Mouse (Mus musculus) c-Kit-positive CD71-positive TER-119-positive erythroid progenitor cells, embryonic 14.5 days (primary cell): ENCODE measurements around the gene Tmem132c.

ENCODE experiments used
- DNase-seq: peaks from one replicate; pipeline ENCODE4 v3.0.0-alpha.2; 2013; ENCODE audit warnings: low spot score

Tmem132c gene

DNA sequence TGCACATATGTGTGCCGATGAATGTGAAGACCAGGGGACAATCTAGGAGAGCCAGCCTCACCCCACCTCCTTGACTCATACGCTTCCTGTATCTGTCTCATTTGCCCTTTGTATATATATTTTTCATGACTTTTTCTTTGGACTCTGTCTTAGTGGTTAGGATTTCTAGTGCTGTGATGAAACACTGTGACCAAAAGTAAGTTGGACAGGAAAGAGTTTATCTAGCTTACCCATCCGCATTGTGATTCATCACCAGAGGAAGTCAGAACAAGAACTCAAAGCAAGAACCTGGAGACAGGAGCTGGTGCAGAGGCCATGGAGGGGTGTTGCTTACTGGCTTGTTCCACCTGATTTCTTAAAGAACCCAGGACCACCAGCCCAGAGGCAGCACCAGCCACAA, 250.1 kb downstream of the Tmem132c start:
- DNase-seq: no peak

DNA sequence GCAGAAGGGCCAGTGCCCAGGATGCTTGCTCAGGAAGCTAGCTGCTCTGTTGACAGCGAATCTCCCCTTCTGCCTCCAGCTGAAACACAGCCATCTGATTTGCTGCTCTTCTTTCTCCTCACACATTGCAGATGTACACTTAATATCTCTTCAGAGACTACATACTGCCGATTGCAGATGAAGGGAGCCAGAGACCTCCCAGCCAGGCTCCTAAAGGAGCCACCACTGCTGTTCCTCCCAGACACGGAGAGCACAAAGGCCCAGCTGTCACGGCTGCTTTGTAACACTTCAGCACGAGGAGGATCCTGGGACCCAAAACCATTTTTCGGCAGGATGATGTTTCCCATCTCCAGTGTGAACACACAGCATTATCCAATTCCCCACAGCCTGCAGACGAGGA, 255.3 kb downstream of the Tmem132c start:
- no peak for DNase-seq

DNA sequence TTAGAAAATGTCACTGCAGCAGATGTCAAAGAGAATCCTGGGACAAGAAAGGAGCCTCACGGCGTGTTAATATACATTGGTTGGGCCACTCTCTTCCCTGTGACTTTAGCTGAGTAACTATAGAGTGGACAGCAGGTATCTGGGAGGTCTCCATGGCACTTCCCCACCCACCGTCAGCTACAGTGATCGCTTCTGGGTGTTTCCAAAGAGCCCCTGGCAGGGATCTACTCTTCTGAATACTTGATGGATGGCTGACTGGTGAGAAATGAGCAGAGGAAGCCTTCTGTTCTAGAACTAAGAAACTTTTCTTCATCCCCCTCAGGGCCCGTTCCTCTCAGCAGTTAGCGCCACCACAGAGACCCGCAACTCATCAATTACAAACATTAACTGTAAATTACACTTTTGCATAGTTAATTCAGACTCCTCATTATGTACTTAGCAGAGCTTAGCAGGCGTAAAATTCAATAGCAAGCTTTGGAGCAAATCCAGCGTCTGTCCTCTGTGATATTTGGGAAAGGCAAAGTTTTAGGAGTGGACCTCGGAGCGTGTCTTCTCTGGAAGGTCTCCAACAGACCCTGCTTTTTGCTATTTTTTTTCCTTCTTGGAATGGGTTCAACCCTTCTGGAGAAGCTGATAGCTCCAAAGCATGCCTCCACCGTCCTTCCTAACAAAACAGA, 257.7 kb downstream of the Tmem132c start:
- DNase-seq: no peak

DNA sequence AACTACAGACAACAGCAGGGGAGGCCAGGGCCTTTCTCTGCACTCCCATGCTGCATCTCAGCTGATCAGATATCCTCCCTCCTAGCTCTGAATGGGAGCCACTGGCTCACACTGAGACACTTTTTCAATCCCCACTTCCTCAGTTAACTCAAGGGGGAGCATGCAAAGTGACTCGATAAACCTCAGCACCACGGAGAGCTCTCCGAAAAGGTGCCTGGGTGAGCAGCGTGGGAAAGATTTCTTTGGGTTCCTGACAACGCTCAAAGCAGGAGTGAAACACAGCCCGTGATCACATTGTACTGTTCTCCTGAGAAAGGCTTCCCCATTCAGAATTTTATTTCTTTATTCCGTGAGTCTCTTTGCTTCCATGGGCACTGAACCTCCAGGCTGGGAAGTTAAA, 261.2 kb downstream of the Tmem132c start:
- no peak for DNase-seq

DNA sequence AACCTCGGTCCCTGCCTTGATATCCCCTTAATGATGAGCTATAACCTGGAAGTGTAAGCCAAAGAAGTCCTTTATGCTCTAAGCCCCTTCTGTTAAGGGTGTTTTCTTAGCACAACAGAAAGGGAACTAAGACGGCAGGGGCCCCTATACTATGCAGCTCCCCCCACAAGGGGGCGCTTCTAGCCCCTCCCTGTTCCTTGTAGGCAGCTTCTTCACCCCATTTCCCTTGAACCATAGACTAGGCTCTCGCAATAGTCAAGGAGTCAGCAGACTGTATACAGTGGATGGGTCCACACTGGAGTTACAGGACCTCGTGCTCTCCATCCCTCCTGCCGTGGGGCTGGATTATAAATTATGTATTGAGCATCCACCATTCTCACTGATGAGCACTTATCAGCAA, 264.1 kb downstream of the Tmem132c start:
- DNase-seq: no peak

DNA sequence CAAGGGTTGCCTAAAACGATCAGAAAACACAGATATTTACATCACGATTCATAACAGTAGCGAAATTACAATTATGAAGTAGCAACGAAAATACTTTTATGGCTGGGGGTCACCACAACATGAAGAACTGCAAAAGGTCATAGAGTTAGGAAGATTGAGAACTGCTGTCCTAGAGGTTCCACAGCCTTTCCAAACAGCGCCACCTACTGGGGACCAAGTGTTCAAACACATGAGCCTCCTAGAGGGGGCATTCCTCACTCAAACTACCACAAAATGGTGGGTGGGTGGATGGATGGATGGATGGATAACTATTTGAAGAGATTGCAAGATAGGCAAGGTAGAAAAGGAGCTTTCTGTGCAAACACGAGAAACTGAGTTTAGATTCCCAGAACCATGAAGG, 270.0 kb downstream of the Tmem132c start:
- DNase-seq: peak; percentile 1

DNA sequence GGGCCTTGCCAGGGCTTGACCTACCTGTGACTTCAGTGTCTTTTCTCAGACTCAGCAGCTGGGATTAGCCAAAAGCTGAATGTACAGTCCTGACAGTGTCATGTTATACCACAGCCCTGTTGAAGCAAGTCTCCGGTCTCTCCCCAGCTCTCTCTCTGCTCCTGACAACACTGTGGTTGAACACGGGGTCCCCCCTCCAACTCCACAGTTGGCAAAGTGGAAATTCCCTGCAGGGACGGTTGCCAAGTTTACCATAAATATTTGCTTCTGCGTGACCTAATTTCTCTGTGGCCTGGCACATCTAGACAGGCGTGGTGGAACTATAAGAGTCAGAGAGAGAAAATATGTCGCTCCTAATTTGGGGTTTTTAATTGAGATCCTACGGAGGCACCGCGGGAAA, 274.4 kb downstream of the Tmem132c start:
- DNase-seq: no peak

DNA sequence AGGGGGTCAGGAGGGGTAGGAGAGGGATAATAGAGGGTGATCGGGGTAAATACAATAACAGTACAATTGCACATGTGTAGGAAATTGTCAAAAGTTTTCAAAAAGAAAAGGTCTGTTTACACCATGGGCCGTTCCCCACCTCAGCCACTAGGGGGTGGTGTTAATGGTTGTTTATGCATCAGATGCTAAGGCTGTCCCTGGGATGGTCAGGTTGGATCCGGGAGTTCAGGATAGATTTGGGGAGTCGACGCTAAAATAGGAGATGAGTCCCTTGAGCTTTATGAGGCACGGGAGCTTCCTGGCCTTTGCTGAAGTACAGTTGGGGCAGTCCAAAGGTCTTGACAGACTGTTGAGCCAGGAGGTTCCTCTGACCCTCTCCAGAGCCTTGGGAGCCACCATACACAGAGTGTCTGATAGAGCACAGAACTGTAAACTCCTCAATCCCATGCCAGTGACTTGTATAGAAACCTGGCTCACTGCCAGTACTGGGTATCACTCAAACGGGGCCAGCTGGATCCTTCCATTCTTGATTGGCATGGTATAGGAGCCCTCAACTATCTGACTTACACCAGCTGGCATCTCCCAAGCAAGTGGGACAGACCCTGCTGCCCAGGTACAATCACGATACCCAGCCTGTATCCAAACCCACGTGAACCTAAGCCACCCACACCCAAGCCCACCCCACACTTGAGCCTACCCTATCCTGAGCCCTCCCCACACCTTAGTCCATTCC, 281.3 kb downstream of the Tmem132c start:
- DNase-seq: no peak

DNA sequence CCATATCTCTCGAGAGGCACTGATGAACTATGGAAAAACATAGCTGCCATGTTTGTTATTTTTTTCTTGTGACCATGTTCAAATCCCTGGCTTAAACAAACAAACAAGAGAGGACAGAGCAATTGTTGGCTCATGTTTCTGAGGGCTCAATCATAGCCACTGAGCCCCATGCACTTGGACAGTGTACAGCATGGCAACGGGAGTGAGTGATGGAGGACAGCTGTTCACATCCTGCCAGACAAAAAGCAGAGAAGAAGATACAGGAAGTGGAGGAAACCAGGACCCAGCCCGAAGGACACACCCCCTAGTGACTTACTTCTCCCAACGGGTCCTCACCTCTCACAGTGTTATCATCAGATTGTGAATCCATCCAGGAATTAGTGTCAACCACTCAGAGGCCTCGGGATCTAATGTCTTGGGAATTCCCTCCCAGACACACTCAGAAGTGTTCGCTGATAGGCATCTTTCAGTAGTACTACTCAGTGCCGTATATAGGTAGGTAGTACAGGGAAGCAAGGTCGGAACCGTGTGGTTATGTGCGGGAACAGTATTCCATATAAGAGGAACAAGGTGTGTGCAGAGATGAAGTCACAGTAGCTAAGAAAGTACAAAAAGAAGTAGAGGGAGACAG, 285.9 kb downstream of the Tmem132c start:
- DNase-seq: no peak

DNA sequence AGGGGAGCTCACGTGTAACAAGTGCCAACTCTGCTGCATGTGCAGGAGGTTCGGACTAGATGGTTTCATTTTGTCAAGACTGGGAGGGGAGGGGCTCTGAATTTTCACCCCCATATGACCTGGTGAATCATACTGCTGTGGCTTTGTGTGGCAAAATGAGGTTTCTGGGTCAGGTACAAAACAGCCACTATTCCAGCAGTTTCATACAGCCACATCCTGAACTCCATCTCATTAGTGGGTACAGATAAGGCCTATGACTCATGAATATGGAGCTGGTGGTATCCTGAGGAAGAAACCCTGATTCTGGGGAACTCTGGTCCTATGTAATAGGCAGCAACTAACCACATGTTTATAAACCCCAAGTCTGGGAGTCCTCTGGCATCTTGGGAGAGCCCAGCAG, 295.9 kb downstream of the Tmem132c start:
- no peak for DNase-seq

DNA sequence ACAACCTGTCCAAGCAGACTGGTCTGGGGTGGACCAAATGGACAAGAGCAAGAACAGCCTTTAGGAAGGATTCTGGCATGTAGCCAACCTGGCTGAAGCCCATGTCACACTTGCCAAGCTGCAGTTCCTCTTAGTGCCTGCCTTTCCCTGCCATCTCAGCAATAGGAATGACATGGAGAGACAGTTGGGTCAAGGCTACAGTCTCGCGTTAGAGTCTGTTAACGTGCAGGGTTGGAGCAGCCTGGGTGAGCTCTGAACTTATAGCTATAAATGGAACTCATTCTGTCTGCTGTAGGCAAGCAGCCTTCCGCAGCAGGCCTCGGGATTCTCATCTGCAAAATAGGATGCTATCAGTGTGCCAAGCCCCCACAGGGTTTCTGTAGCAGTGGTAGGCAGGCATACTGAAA, 305.0 kb downstream of the Tmem132c start:
- no peak for DNase-seq

DNA sequence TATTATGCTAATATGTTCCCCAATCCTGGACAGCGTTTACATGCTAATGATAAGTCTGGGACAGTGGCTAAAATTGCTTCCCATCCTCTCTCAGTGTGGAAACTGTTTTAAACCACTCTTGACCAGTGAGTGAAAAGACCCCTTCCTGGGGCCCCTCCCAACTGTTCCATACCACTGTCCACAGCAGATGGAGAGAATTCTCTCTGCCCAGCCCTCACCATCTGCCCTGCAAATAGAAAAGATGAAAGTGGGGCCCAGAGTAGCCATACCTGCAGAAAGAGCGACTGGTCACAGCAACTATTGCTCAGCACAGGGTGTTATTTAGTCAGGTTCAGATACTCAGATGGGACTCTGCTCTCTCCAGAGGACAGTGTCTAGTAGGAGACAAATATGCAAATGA, 306.5 kb downstream of the Tmem132c start:
- no peak for DNase-seq

DNA sequence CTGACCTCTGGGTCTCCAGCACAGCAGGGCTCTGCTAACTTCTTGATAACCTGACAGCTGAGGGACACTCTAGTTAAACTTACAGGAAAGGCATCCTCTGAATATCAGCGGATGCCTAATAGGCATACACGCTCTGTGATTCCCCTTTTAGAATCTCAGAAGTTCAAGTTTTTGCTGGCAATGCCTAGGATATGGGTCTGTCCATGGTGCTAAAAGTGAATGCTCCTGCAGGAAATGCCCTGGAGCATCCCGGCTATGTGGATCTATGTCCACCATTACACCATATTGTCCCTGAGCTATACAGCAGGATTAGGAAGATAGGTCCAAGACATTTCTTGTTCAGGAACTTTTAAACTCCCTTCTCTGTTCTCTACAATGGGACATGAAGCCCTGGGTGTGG, 319.5 kb downstream of the Tmem132c start:
- no peak for DNase-seq

DNA sequence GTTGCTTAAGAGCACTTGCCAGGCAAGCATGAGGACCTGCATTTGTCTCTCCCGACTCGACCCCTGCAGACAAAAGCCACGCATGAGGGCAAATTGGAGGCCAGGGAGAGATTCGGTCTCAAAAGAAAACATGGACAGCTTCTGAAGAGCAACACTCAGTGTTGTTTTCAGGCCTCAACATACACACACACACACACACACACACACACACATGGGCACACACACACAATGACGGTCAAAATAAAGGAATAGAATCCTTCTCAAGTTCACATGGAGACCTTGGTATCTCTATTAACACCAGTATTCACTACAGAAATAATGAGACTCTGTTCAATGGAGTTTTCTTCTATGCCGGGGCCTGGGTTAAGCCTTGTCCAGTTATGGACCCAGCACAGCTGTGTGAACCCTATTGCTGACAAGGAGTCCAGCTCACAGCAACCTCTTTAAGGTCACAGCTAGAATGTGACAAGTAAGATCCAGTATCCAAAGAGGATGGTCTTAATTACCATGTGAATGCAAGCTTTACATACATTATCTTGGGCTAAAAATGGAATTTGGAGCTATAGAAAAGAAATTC, 325.6 kb downstream of the Tmem132c start:
- no peak for DNase-seq

DNA sequence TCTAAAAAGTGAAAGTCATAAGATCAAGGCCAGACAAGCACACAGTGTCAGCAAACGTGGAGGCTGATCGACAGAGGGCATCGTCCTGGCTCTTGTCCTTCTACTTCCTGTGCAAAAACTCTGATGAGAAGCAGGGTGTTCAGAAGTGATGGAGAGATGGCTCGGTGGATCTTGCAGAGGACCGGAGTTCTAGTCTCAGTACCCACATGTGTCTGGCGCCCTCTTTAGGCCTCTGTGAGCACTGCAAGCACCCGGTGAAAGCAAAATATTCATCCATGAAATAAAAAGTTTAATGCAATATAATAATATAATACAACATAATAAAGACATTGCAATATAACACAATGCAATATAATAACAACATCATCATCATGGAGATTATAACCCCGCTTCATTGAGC, 335.8 kb downstream of the Tmem132c start:
- DNase-seq: no peak

DNA sequence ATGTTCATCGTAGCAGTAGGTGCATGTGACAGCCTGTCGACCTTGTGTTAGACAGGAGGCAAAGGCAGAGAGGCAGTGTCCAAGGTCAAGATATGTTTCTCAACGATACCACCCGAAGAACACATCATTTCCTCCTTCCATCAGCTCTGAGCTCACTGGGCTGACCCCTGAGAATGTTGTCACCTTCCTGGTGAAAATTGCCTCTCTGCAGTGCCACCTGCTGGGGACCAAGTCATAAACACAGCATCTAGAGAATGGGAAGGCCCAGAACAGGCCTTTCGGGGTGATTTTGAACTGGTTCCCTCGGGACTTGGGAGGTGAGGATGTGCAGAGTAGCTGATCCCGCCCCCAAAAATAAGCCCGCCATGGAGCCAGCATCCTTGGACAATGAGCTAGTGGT, 342.1 kb downstream of the Tmem132c start:
- no peak for DNase-seq

DNA sequence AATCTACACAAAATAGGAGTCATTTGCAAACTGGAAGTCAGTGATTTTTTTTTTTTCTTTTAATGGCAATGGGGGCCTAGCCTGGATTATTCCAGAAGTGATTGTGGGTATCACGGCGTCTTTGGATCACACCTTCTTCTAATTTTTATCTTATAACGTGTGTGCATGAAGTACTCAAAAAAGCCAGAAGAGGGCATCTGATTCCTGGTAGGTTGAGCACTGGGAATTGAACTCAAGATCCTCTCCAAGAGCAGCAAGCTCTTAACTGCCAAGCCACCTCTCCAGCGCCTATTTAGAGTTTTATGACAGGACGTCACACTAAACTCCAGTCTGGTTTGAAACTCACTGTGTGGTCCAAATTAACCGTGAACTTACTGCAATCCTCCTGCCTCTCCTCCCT, 346.2 kb downstream of the Tmem132c start:
- DNase-seq: no peak

DNA sequence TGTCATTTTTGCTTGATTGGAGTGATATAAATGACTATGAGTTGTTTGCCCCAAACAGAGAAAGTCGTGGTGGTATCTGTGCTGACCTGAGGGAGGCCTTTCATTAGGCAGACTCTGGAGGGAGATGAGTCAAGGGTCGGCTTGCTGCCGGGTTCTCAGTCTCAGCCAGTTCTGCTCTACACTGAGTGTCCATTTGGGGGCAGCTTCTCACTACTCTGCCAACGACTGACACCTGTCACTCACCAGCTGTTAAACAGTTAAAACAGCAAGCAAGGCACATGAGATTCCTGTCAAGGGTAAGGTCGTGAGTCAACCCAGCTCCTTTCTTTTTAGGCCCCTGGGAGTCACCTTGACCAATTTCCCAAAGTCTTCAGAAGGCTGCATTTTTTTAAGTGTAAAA, 350.8 kb downstream of the Tmem132c start:
- DNase-seq: no peak

DNA sequence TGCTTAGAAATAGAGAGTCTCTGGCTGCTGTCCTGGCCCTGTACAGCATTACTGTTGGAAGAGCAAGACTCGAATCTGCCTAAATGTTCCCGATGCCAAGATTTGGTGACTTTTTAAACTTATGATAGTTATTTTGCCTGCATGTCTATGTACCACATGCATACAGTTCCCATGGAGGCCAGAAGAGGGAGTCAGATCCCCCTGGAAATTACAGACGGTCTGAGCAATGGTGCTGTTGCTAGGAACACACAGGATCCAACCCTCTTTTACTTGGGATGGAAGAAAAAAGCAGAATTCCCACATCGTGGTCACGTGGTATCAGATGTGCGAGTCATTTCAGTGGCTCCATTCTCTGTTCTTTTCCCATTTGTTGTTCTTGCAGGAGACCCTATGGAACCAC, 351.2 kb downstream of the Tmem132c start:
- DNase-seq: no peak

DNA sequence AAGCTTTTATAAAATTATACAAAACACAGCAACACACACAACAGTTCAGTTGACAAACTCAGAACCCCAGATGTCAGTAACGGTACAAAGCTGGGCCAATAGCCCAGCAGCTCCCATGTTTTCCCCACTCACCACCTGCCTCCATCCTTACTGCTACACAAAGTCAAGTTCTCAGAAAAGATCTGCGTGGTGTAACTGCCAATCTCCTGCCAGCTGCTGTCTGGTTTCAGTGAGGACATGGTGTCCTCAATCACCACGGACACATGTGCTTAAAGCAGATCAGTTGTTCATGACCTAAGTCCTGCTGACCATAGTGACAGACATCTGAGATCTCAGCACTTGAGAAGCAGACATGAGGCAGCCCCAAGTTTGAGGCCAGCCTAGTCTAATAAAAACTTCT, 354.1 kb downstream of the Tmem132c start:
- no peak for DNase-seq

DNA sequence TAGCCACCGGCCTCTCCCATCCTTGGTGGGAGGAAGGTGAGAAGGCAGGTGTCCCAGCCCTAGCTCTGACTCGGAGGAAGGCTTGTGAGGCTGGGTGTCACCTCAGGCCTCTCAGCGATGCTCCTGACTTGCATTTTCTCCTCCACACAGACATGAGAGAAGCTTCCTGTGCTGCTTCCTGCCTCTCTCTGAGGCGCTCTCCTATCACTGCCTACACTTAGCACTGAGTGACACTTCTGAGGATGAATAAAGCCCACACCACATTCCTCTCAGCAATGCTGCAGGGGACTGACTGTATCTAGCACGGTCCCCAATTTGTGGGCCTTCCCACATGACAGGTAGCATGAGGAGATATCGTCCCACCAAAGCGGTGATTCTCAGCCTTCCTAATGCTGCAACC, 355.3 kb downstream of the Tmem132c start:
- no peak for DNase-seq

DNA sequence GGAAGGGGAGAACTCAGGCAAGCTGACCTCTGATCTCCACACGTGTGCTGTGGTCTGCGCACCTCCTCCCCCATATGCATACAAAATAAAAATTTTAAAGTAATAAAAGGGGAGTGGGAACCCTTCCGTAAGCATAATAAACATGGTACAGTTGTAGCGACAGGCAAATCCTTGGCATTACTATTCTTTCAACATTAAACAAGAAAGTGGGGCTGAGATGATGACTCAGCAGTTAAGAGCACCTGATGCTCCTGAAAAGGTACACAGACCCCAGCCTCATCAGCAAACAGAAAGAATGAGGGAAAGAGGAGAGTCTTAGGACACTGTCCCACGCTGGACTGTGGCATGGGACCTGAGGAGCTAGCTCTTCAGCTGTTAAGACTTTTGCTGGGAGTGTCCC, 361.4 kb downstream of the Tmem132c start:
- DNase-seq: no peak

DNA sequence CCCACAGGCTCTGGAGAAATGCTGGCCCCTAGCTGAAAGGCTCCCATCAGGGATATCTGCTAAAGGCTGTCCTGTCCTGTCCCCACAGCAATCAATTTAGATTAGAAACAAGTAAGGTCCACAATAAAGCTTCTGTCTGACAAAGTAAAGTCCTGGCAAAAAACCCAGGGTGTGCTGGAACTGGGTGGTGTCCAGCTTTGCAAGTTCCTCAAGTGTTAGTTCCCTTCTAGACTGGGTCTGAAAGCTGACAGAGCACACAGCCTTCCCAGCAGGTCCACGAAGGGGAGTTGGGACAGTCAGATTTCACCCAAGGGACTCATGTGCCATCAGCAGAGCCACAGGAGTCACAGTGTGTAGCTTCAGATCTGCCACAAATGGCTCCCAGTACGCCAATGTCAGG, 365.9 kb downstream of the Tmem132c start:
- no peak for DNase-seq
